Mouse (Mus musculus): ENCODE measurements around the gene Pex26. TPM values are rescaled to one million over a fixed set of nuclear protein-coding genes. Genes with fewer than 3 reads are reported as not detected.

Gene Pex26
- polyA plus RNA-seq, 1 experiment from 2014 or later, result 12.8 TPM

GRCm38 (mm10) chr6:121214667-121215330 is 31.3 kb downstream of the Pex26 start:
- no peak for ATAC-seq (ENCODE audit: low FRiP score, low TSS enrichment)
- 78% methylated on average over 8 of the region's 8 CpGs for WGBS
- no peaks in the 10 kb centered on the region for H3K36me3 ChIP-seq (ENCODE audit: insufficient read depth, low read length)

GRCm38 (mm10) chr6:121215336-121215735 is 31.9 kb downstream of the Pex26 start:
- H3K36me3 ChIP-seq (ENCODE audit: insufficient read depth, low read length), result no peaks in the 10 kb centered on the region
- WGBS, result 74% methylated on average over 5 of the region's 5 CpGs
- H3K4me1 ChIP-seq (ENCODE audit: insufficient read depth, low read length), result peaks cover 13% of the 10 kb centered on the region
- ATAC-seq (ENCODE audit: low FRiP score, low TSS enrichment), result no peak
- H3K4me3 ChIP-seq (ENCODE audit: low read length), result no peak overlapping the region
- no peak overlapping the region for H3K9ac ChIP-seq (replicated peaks; ENCODE audit: low read length)
- no peak overlapping the region for H3K4me2 ChIP-seq (replicated peaks; ENCODE audit: low read depth, low read length)
- H3K27me3 ChIP-seq (ENCODE audit: insufficient read depth, low read length), result peaks cover 17% of the 10 kb centered on the region
- no peak overlapping the region for H3K27ac ChIP-seq (ENCODE audit: low read length)
- H3K9me3 ChIP-seq (ENCODE audit: low read length), result no peaks in the 10 kb centered on the region

More at GRCm38 (mm10) chr6:121214667-121215330, 31.3 kb downstream of the Pex26 start:
- Histone ChIP-seq H3K9me3 (ENCODE audit: low read length) (no peaks in the 10 kb centered on the region), H3K27ac (ENCODE audit: low read length) (no peak overlapping the region), H3K9ac (replicated peaks; ENCODE audit: low read length) (no peak overlapping the region), H3K4me2 (replicated peaks; ENCODE audit: low read depth, low read length) (no peak overlapping the region), H3K27me3 (ENCODE audit: insufficient read depth, low read length) (peaks cover 22% of the 10 kb centered on the region), H3K4me3 (ENCODE audit: low read length) (no peak overlapping the region), H3K4me1 (ENCODE audit: insufficient read depth, low read length) (peaks cover 16% of the 10 kb centered on the region)

- Histone ChIP-seq H3K27me3 (ENCODE audit: insufficient read depth, low read length) (peaks cover 11% of the 10 kb centered on the region), H3K4me3 (ENCODE audit: low read length) (no peak overlapping the region), H3K36me3 (ENCODE audit: insufficient read depth, low read length) (no peaks in the 10 kb centered on the region), H3K4me2 (replicated peaks; ENCODE audit: low read depth, low read length) (no peak overlapping the region), H3K27ac (ENCODE audit: low read length) (no peak overlapping the region), H3K9ac (replicated peaks; ENCODE audit: low read length) (no peak overlapping the region), H3K9me3 (ENCODE audit: low read length) (no peaks in the 10 kb centered on the region), H3K4me1 (ENCODE audit: insufficient read depth, low read length) (peaks cover 8% of the 10 kb centered on the region)
- ATAC-seq (ENCODE audit: low FRiP score, low TSS enrichment), result no peak
- WGBS, result 83% methylated on average over 6 of the region's 6 CpGs
These were observed 32.4 kb downstream of the Pex26 start for GRCm38 (mm10) chr6:121215896-121216295.

GRCm38 (mm10) chr6:121216589-121217255 is 33.3 kb downstream of the Pex26 start:
- Histone ChIP-seq H3K9me3 (ENCODE audit: low read length) (no peaks in the 10 kb centered on the region), H3K4me2 (replicated peaks; ENCODE audit: low read depth, low read length) (no peak overlapping the region), H3K27me3 (ENCODE audit: insufficient read depth, low read length) (peaks cover 3% of the 10 kb centered on the region; the same call in 1 of the 2 replicates), H3K36me3 (ENCODE audit: insufficient read depth, low read length) (no peaks in the 10 kb centered on the region), H3K4me3 (ENCODE audit: low read length) (no peak overlapping the region), H3K9ac (replicated peaks; ENCODE audit: low read length) (no peak overlapping the region), H3K27ac (ENCODE audit: low read length) (no peak overlapping the region), H3K4me1 (ENCODE audit: insufficient read depth, low read length) (no peaks in the 10 kb centered on the region; the same call in 1 of the 2 replicates)
- WGBS, result 78% methylated on average over 5 of the region's 5 CpGs
- ATAC-seq (ENCODE audit: low FRiP score, low TSS enrichment), result no peak

- H3K9ac ChIP-seq (replicated peaks; ENCODE audit: low read length), result no peak overlapping the region
- WGBS, result 83% methylated on average over 7 of the region's 7 CpGs
- no peak overlapping the region for H3K4me2 ChIP-seq (replicated peaks; ENCODE audit: low read depth, low read length)
- no peaks in the 10 kb centered on the region for H3K36me3 ChIP-seq (ENCODE audit: insufficient read depth, low read length)
- H3K4me3 ChIP-seq (ENCODE audit: low read length), result no peak overlapping the region
- H3K27ac ChIP-seq (ENCODE audit: low read length), result no peak overlapping the region
- no peak for ATAC-seq (ENCODE audit: low FRiP score, low TSS enrichment)
- no peaks in the 10 kb centered on the region for H3K27me3 ChIP-seq (ENCODE audit: insufficient read depth, low read length)
- H3K9me3 ChIP-seq (ENCODE audit: low read length), result no peaks in the 10 kb centered on the region
- H3K4me1 ChIP-seq (ENCODE audit: insufficient read depth, low read length), result no peaks in the 10 kb centered on the region
These were observed 34.5 kb downstream of the Pex26 start for GRCm38 (mm10) chr6:121218002-121218401.

- H3K4me1 ChIP-seq (ENCODE audit: insufficient read depth, low read length), result no peaks in the 10 kb centered on the region
- WGBS, result 84% methylated on average over 4 of the region's 4 CpGs
- H3K27me3 ChIP-seq (ENCODE audit: insufficient read depth, low read length), result no peaks in the 10 kb centered on the region
- no peak for ATAC-seq (ENCODE audit: low FRiP score, low TSS enrichment)
- H3K9ac ChIP-seq (replicated peaks; ENCODE audit: low read length), result no peak overlapping the region
- no peaks in the 10 kb centered on the region for H3K9me3 ChIP-seq (ENCODE audit: low read length)
- no peak overlapping the region for H3K4me2 ChIP-seq (replicated peaks; ENCODE audit: low read depth, low read length)
- H3K36me3 ChIP-seq (ENCODE audit: insufficient read depth, low read length), result no peaks in the 10 kb centered on the region
- H3K4me3 ChIP-seq (ENCODE audit: low read length), result no peak overlapping the region
- H3K27ac ChIP-seq (ENCODE audit: low read length), result no peak overlapping the region
These were observed 35.9 kb downstream of the Pex26 start for GRCm38 (mm10) chr6:121219406-121219805.

GRCm38 (mm10) chr6:121220181-121220580 is 36.7 kb downstream of the Pex26 start:
- H3K9ac ChIP-seq (replicated peaks; ENCODE audit: low read length), result no peak overlapping the region
- H3K4me1 ChIP-seq (ENCODE audit: insufficient read depth, low read length), result peaks cover 4% of the 10 kb centered on the region
- no peaks in the 10 kb centered on the region for H3K36me3 ChIP-seq (ENCODE audit: insufficient read depth, low read length)
- H3K4me2 ChIP-seq (replicated peaks; ENCODE audit: low read depth, low read length), result no peak overlapping the region
- no peaks in the 10 kb centered on the region for H3K9me3 ChIP-seq (ENCODE audit: low read length)
- no peaks in the 10 kb centered on the region for H3K27me3 ChIP-seq (ENCODE audit: insufficient read depth, low read length)
- H3K4me3 ChIP-seq (ENCODE audit: low read length), result no peak overlapping the region
- H3K27ac ChIP-seq (ENCODE audit: low read length), result no peak overlapping the region
- WGBS, result 90% methylated on average over 10 of the region's 10 CpGs
- ATAC-seq (ENCODE audit: low FRiP score, low TSS enrichment), result no peak

- H3K9me3 ChIP-seq (ENCODE audit: low read length), result no peaks in the 10 kb centered on the region
- no peaks in the 10 kb centered on the region for H3K36me3 ChIP-seq (ENCODE audit: insufficient read depth, low read length)
- no peak overlapping the region for H3K9ac ChIP-seq (replicated peaks; ENCODE audit: low read length)
- no peak overlapping the region for H3K27ac ChIP-seq (ENCODE audit: low read length)
- H3K4me1 ChIP-seq (ENCODE audit: insufficient read depth, low read length), result peaks cover 9% of the 10 kb centered on the region
- H3K4me2 ChIP-seq (replicated peaks; ENCODE audit: low read depth, low read length), result no peak overlapping the region
- whole genome bisulfite sequencing, result 67% methylated on average over 8 of the region's 8 CpGs
- no peak overlapping the region for H3K4me3 ChIP-seq (ENCODE audit: low read length)
- H3K27me3 ChIP-seq (ENCODE audit: insufficient read depth, low read length), result no peaks in the 10 kb centered on the region
- ATAC-seq (ENCODE audit: low FRiP score, low TSS enrichment), result no peak
These were observed 38.6 kb downstream of the Pex26 start for GRCm38 (mm10) chr6:121221876-121222597.

GRCm38 (mm10) chr6:121223001-121223400 is 39.5 kb downstream of the Pex26 start:
- Histone ChIP-seq H3K9ac (replicated peaks; ENCODE audit: low read length) (no peak overlapping the region), H3K27ac (ENCODE audit: low read length) (no peak overlapping the region), H3K4me3 (ENCODE audit: low read length) (no peak overlapping the region), H3K9me3 (ENCODE audit: low read length) (no peaks in the 10 kb centered on the region), H3K36me3 (ENCODE audit: insufficient read depth, low read length) (no peaks in the 10 kb centered on the region), H3K27me3 (ENCODE audit: insufficient read depth, low read length) (no peaks in the 10 kb centered on the region), H3K4me1 (ENCODE audit: insufficient read depth, low read length) (peaks cover 9% of the 10 kb centered on the region), H3K4me2 (replicated peaks; ENCODE audit: low read depth, low read length) (no peak overlapping the region)
- ATAC-seq (ENCODE audit: low FRiP score, low TSS enrichment), result no peak
- WGBS, result 92% methylated on average over 14 of the region's 14 CpGs

GRCm38 (mm10) chr6:121224067-121224466 is 40.6 kb downstream of the Pex26 start:
- ATAC-seq (ENCODE audit: low FRiP score, low TSS enrichment), result no peak

More at GRCm38 (mm10) chr6:121224067-121224466, 40.6 kb downstream of the Pex26 start:
- Histone ChIP-seq H3K4me1 (ENCODE audit: insufficient read depth, low read length) (peaks cover 9% of the 10 kb centered on the region), H3K27ac (ENCODE audit: low read length) (no peak overlapping the region), H3K4me3 (ENCODE audit: low read length) (no peak overlapping the region), H3K36me3 (ENCODE audit: insufficient read depth, low read length) (no peaks in the 10 kb centered on the region), H3K9ac (replicated peaks; ENCODE audit: low read length) (no peak overlapping the region), H3K4me2 (replicated peaks; ENCODE audit: low read depth, low read length) (no peak overlapping the region), H3K27me3 (ENCODE audit: insufficient read depth, low read length) (no peaks in the 10 kb centered on the region), H3K9me3 (ENCODE audit: low read length) (no peaks in the 10 kb centered on the region)
- 75% methylated on average over 5 of the region's 5 CpGs for WGBS
